Mouse (Mus musculus): ENCODE measurements around the gene Psme3.

- no peak for TF ChIP-seq CTCF (IDR thresholded peaks at IDR 0.05)
- TF ChIP-seq EP300 (IDR thresholded peaks at IDR 0.05): no peak
Measured at GRCm38 (mm10) chr11:101364531-101364931, 48.5 kb downstream of the Psme3 start.

Data from lung, postnatal 0 days (tissue).